Mouse (Mus musculus) gonadal fat pad, adult 2 months (tissue): ENCODE data around the gene 2810006K23Rik. TPM values are rescaled to one million over a fixed set of nuclear protein-coding genes. Genes with fewer than 3 reads are reported as not detected.

Source experiments
- polyA plus RNA-seq: library from polyadenylated mRNA; depleted of rRNA; stranded (reverse); fragments of >200 nt; gene quantifications from 2 replicates; pipeline ENCODE4 v1.2.3, GENCODE M21; 2012; rRNA removed

The 2810006K23Rik gene
- polyA plus RNA-seq, 1 experiment: 8.5 TPM

Other genes starting within 250 kb of the 2810006K23Rik start
- gene Abcb9, start 232.3 kb upstream of the 2810006K23Rik start, polyA plus RNA-seq: 33.5 and 39.3 TPM in 2 replicates
- 56.9 and 71.1 TPM in 2 replicates for gene Ogfod2, start 215.8 kb upstream of the 2810006K23Rik start, polyA plus RNA-seq
- 34.4 and 36.2 TPM in 2 replicates for gene Arl6ip4, start 212.0 kb upstream of the 2810006K23Rik start, polyA plus RNA-seq
- gene Pitpnm2, start 78.3 kb upstream of the 2810006K23Rik start, polyA plus RNA-seq: 42.9 and 45.4 TPM in 2 replicates
- gene Mphosph9, start 117 bp upstream of the 2810006K23Rik start, polyA plus RNA-seq: 3.2 and 3.6 TPM in 2 replicates
- gene Cdk2ap1, start 35.0 kb downstream of the 2810006K23Rik start, polyA plus RNA-seq: 136 and 147 TPM in 2 replicates
- gene Sbno1, start 97.9 kb downstream of the 2810006K23Rik start, polyA plus RNA-seq: 16.1 and 24.1 TPM in 2 replicates
- 55.4 and 72.8 TPM in 2 replicates for gene Kmt5a, start 111.8 kb downstream of the 2810006K23Rik start, polyA plus RNA-seq
- gene Rilpl2, start 150.3 kb downstream of the 2810006K23Rik start, polyA plus RNA-seq: 20.5 and 21.6 TPM in 2 replicates
- 4.5 and 5.1 TPM in 2 replicates for gene Snrnp35, start 155.0 kb downstream of the 2810006K23Rik start, polyA plus RNA-seq
- 19.3 and 28.8 TPM in 2 replicates for gene Rilpl1, start 203.3 kb downstream of the 2810006K23Rik start, polyA plus RNA-seq
- 159 and 206 TPM in 2 replicates for gene Tmed2, start 212.6 kb downstream of the 2810006K23Rik start, polyA plus RNA-seq
- gene Ddx55, start 224.8 kb downstream of the 2810006K23Rik start, polyA plus RNA-seq: 10.5 and 10.8 TPM in 2 replicates